Mouse (Mus musculus): ENCODE measurements around the gene Slc35e4. TPM values are rescaled to one million over a fixed set of nuclear protein-coding genes. Genes with fewer than 3 reads are reported as not detected.

Slc35e4 gene
- total RNA-seq (2023) = 3.3 TPM

GRCm38 (mm10) chr11:3914109-3914840 is at the start of gene Slc35e4:
Slc35e4 (minus strand) TSS chr11:3914664.

DNA sequence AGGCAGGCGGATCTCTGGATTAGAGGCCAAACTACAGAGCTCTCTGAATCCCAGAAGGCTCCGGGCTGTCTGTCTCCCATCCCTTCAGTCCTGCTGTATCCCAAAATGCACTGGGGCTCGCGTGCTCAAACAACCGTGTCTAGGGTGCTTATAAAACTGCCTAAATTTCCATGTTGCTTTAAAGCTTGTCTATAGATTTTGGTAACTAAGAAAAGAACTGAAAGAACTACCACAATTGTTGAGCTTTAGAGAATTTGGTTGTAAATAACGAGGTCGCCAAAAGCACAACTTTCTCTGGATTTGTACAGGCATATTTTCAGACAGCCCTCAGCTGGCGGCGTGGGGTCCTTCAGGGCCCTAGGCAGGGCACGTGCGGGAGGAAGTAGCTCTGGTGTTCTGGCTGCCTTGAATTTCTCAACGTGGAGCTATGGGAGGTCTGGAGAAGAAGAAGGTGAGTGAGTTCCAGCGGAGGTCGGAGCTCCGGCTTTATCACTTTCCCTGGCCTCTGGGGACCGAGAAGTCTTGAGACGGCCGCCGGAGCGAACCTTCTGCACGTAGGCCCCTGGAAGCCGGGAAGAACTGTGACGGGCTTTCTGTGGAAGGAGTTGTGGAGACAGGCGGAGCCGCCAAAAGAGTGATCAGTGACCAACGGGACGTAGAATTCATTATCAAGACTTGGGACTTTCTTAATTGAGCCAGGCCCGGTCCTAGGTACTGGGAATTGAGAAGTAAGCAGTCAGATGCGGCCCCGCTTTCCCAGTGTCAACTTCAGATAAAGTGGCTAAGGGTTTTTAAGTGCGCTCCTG is 49.3 kb upstream of the Slc35e4 start, which contains the start of gene Pes1:
Gene Pes1 (plus strand): TSS at position 366 of the 806 bp plus-strand sequence.

DNA sequence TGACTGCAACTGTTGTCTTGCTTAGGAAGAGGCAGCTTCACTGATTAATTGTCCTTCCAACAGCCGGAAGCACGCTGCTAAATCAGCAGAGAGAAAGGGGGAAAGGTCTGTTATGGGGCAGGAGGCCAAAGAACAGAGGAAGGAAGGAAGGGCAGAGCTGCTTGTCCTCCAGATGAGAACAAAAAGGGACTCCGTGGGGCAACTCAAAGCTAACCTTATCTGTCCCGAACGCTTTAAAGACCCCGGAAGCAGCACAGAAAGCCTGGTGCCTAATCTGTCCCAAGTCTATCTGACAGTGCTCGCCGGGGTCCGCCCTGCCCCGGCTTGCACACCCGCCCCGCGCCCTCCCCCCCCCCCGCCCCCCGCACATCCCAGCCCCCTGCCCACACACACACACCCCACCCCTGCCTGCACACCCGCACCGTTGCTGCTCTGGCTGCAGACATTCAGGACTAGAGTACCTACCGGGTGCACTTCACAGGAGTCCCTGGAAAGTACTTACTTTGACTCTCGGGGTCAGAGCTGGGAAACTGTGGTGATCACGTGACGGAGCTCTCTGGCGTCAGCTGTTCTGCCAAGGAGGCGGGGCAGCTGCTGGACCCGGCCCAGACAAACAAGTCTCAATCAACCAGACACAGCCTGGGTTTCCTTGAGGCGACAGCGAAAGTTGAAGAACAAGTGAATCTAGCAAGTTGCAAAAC is 17.2 kb upstream of the Slc35e4 start, which contains the start of gene Tcn2:
Gene Tcn2 (minus strand): TSS at position 649 of the 701 bp plus-strand sequence.

GRCm38 (mm10) chr11:3894406-3895281 is 19.8 kb downstream of the Slc35e4 start, which contains the start of the genes 4921536K21Rik and Dusp18:
4921536K21Rik (minus strand) TSS chr11:3895098.
Dusp18 (plus strand) TSS chr11:3895240.

GRCm38 (mm10) chr11:3863454-3864112 is 50.9 kb downstream of the Slc35e4 start, which contains the start of gene Osbp2:
Osbp2 (minus strand) TSS chr11:3863903.

Other genes starting within 250 kb of the Slc35e4 start
- not detected for gene Osbp2, start 50.8 kb downstream of the Slc35e4 start, total RNA-seq (2023)
- gene 4921536K21Rik, start 19.6 kb downstream of the Slc35e4 start, total RNA-seq (2023) = 0.35 TPM
- gene Dusp18, start 19.4 kb downstream of the Slc35e4 start, total RNA-seq (2023) = 4.0 TPM
- gene Tcn2, start 17.5 kb upstream of the Slc35e4 start, total RNA-seq (2023) = 12.4 TPM
- 64.9 TPM for gene Pes1, start 49.3 kb upstream of the Slc35e4 start, total RNA-seq (2023)
- gene 4930556J24Rik, start 62.1 kb upstream of the Slc35e4 start, total RNA-seq (2023) = not detected
- not detected for gene Gal3st1, start 69.0 kb upstream of the Slc35e4 start, total RNA-seq (2023)
- not detected for gene Sec14l4, start 116.8 kb upstream of the Slc35e4 start, total RNA-seq (2023)
- not detected for gene Sec14l3, start 150.2 kb upstream of the Slc35e4 start, total RNA-seq (2023)
- not detected for gene Mtfp1, start 180.8 kb upstream of the Slc35e4 start, total RNA-seq (2023)
- gene Sec14l2, start 208.8 kb upstream of the Slc35e4 start, total RNA-seq (2023) = 1.0 TPM
- gene Rnf215, start 220.5 kb upstream of the Slc35e4 start, total RNA-seq (2023) = 29.4 TPM
- 8.5 TPM for gene Ccdc157, start 245.6 kb upstream of the Slc35e4 start, total RNA-seq (2023)
- 50.1 TPM for gene Sf3a1, start 245.7 kb upstream of the Slc35e4 start, total RNA-seq (2023)